Mouse (Mus musculus) brain, embryonic 14.5 days (tissue): ENCODE measurements around the gene Endod1.

Source experiments
- CTCF ChIP-seq: fragments of 200-500 bp; IDR thresholded peaks from 2 replicates; pipeline ENCODE4 v1.5.1; 2012; ENCODE audit warnings: inconsistent platforms, mild to moderate bottlenecking, moderate library complexity, borderline replicate concordance; ENCODE audit not compliant: insufficient read depth, insufficient read length; ENCODE audit errors: extremely low read depth
- POLR2A ChIP-seq: fragments of 200-500 bp; IDR thresholded peaks from 2 replicates; pipeline ENCODE4 v1.6.1; 2012; ENCODE audit warnings: mild to moderate bottlenecking, inconsistent platforms, borderline replicate concordance; ENCODE audit not compliant: poor library complexity, insufficient read depth, insufficient read length, severe bottlenecking; ENCODE audit errors: extremely low read depth

GRCm38 (mm10) chr9:14365481-14366125 is 15.7 kb downstream of the Endod1 start:
- TF ChIP-seq CTCF (no peak), POLR2A (no peak)
